Mouse (Mus musculus) urinary bladder, adult 2 months (tissue): ENCODE measurements around the gene Tulp4. TPM values are rescaled to one million over a fixed set of nuclear protein-coding genes. Genes with fewer than 3 reads are reported as not detected.
A peak's percentile ranks its signal among the peaks of the same experiment; 100 is the strongest.

Source experiments
- DNase-seq: peaks from one replicate; pipeline ENCODE4 v3.0.0; 2022; ENCODE audit warnings: low spot score
- polyA plus RNA-seq: library from polyadenylated mRNA; depleted of rRNA; stranded (reverse); fragments of >200 nt; gene quantifications from 2 replicates; pipeline ENCODE4 v1.2.3, GENCODE M21; 2012; rRNA removed

Gene Tulp4
- polyA plus RNA-seq: 42.4 and 52.4 TPM in 2 replicates

GRCm38 (mm10) chr17:6106361-6107014 is at the start of gene Tulp4:
Gene Tulp4, plus strand, starts transcription at chr17:6106437.
- DNase-seq: peak; percentile 83

GRCm38 (mm10) chr17:6062793-6063192 is 43.4 kb upstream of the Tulp4 start:
- DNase-seq: no peak

GRCm38 (mm10) chr17:6063532-6063931 is 42.7 kb upstream of the Tulp4 start:
- DNase-seq: no peak

- no peak for DNase-seq
Measured at GRCm38 (mm10) chr17:6066021-6066420, 40.2 kb upstream of the Tulp4 start.

- DNase-seq: no peak
Measured at GRCm38 (mm10) chr17:6067613-6068012, 38.6 kb upstream of the Tulp4 start.

- no peak for DNase-seq
Measured at GRCm38 (mm10) chr17:6069866-6070265, 36.4 kb upstream of the Tulp4 start.

- no peak for DNase-seq
Measured at GRCm38 (mm10) chr17:6073405-6073804, 32.8 kb upstream of the Tulp4 start.

GRCm38 (mm10) chr17:6079287-6080122 is 26.7 kb upstream of the Tulp4 start, which contains the start of the genes Serac1 and Gtf2h5:
Gene Serac1, minus strand, starts transcription at chr17:6079741.
Gene Gtf2h5, plus strand, starts transcription at chr17:6079786.
- peak; percentile 98 for DNase-seq

- DNase-seq: no peak
Measured at GRCm38 (mm10) chr17:6083323-6083890, 22.8 kb upstream of the Tulp4 start.

GRCm38 (mm10) chr17:6091604-6092003 is 14.6 kb upstream of the Tulp4 start:
- DNase-seq: no peak

- DNase-seq: no peak
Measured at GRCm38 (mm10) chr17:6095579-6095978, 10.7 kb upstream of the Tulp4 start.

GRCm38 (mm10) chr17:6097884-6098283 is 8.4 kb upstream of the Tulp4 start:
- no peak for DNase-seq

- DNase-seq: no peak
Measured at GRCm38 (mm10) chr17:6102287-6102686, 4.0 kb upstream of the Tulp4 start.

GRCm38 (mm10) chr17:6103566-6103965 is 2.7 kb upstream of the Tulp4 start:
- DNase-seq: no peak

GRCm38 (mm10) chr17:6107015-6107601 is 871 bp downstream of the Tulp4 start:
- DNase-seq: peak; percentile 53

- DNase-seq: no peak
Measured at GRCm38 (mm10) chr17:6108175-6108574, 1.9 kb downstream of the Tulp4 start.

- DNase-seq: no peak
Measured at GRCm38 (mm10) chr17:6110956-6111355, 4.7 kb downstream of the Tulp4 start.

GRCm38 (mm10) chr17:6113653-6114052 is 7.4 kb downstream of the Tulp4 start:
- no peak for DNase-seq

- no peak for DNase-seq
Measured at GRCm38 (mm10) chr17:6115085-6115484, 8.8 kb downstream of the Tulp4 start.

- DNase-seq: no peak
Measured at GRCm38 (mm10) chr17:6117148-6117725, 11.0 kb downstream of the Tulp4 start.

GRCm38 (mm10) chr17:6117917-6118316 is 11.7 kb downstream of the Tulp4 start:
- no peak for DNase-seq

GRCm38 (mm10) chr17:6118861-6119260 is 12.6 kb downstream of the Tulp4 start:
- DNase-seq: no peak
